Mouse (Mus musculus) cerebellum, adult 11-12 months (tissue): ENCODE data around the gene Slamf9.

Experiments used
- DNase-seq: peaks from one replicate; pipeline ENCODE4 v3.0.0; 2022

The Slamf9 gene

GRCm38 (mm10) chr1:172518013-172518412 lies 42.9 kb downstream of the Slamf9 start:
- no peak for DNase-seq

GRCm38 (mm10) chr1:172519644-172520043 lies 44.5 kb downstream of the Slamf9 start:
- no peak for DNase-seq

- no peak for DNase-seq
Measured at GRCm38 (mm10) chr1:172520576-172521440, 45.6 kb downstream of the Slamf9 start, which contains the start of gene Cfap45. Gene Cfap45, plus strand, starts transcription at chr1:172520801.

- no peak for DNase-seq
Measured at GRCm38 (mm10) chr1:172522524-172522923, 47.4 kb downstream of the Slamf9 start.

- no peak for DNase-seq
Measured at GRCm38 (mm10) chr1:172523699-172524101, 48.5 kb downstream of the Slamf9 start.

- no peak for DNase-seq
Measured at GRCm38 (mm10) chr1:172525027-172525764, 50.0 kb downstream of the Slamf9 start.

- no peak for DNase-seq
Measured at GRCm38 (mm10) chr1:172525971-172526370, 50.8 kb downstream of the Slamf9 start.

GRCm38 (mm10) chr1:172526380-172527081 lies 51.4 kb downstream of the Slamf9 start:
- DNase-seq, result no peak

GRCm38 (mm10) chr1:172527431-172527830 lies 52.3 kb downstream of the Slamf9 start:
- DNase-seq, result no peak
